Mouse (Mus musculus): ENCODE results near the gene Myo1g. TPM values are rescaled to one million over a fixed set of nuclear protein-coding genes. Genes with fewer than 3 reads are reported as not detected.

The Myo1g gene
- polyA plus RNA-seq, 1 experiment = 187 TPM

DNA sequence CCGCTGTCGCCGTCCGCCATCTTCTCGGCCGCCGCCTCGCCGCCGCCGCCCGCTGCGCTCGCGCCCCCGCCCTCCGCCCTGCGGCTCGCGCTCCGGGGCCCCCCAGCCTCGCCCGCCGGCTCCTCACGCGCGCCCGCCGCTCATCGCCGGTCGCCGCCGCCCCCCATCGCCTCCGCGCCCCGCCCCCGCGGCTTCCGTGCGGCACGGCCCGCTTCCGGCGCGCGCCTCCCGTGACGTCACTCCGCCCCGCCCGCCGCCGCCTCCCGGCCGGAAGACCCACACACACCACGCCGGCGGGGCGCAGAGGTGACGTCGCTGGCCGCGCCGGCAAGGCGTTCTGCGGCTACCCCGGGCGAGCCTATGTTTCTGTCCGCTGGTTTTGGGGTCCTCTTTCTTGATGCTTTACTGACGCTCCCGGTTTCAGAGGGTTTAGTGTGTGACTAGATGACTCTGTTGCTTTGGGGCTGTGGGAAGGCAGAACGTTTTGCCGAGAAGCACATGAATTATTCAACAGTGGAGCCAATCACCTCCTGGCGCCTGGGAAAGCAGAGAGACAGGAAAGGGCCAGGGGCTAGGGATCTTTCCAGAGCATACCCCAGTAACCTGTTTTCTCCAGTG, 44.8 kb downstream of the Myo1g start, which contains the start of gene Purb:
TSS of gene Purb (minus strand) at position 51 of the 618 bp plus-strand sequence.
- 9% methylated on average over 75 of the region's 76 CpGs for WGBS
- TF ChIP-seq POLR2A (IDR thresholded peaks at IDR 0.05; ENCODE audit: low read depth, low read length) = peak; percentile 53
- no peak for TF ChIP-seq CTCF (IDR thresholded peaks at IDR 0.05; ENCODE audit: extremely low read depth, insufficient read depth, insufficient read length, insufficient replicate concordance)
- peak; percentile 74 to 91 for DNase-seq (ENCODE audit: low read depth in 1 of 2, low spot score in 2 of 2)
- Histone ChIP-seq H3K4me1 (ENCODE audit: control insufficient read depth, insufficient read depth, insufficient read length) (peaks cover 4% of the 10 kb centered on the region; the same call in 1 of the 2 replicates), H3K27ac (ENCODE audit: insufficient read depth, low read length) (peak within 1 kb of the TSS; percentile 99), H3K36me3 (ENCODE audit: control insufficient read depth, insufficient read depth, low read length) (peaks cover 5% of the 10 kb centered on the region), H3K27me3 (ENCODE audit: control insufficient read depth, insufficient read depth, low read length) (peaks cover 1% of the 10 kb centered on the region; the same call in 1 of the 2 replicates), H3K4me3 (ENCODE audit: extremely low read depth, insufficient read depth, insufficient read length) (peak within 1 kb of the TSS; percentile 96)

DNA sequence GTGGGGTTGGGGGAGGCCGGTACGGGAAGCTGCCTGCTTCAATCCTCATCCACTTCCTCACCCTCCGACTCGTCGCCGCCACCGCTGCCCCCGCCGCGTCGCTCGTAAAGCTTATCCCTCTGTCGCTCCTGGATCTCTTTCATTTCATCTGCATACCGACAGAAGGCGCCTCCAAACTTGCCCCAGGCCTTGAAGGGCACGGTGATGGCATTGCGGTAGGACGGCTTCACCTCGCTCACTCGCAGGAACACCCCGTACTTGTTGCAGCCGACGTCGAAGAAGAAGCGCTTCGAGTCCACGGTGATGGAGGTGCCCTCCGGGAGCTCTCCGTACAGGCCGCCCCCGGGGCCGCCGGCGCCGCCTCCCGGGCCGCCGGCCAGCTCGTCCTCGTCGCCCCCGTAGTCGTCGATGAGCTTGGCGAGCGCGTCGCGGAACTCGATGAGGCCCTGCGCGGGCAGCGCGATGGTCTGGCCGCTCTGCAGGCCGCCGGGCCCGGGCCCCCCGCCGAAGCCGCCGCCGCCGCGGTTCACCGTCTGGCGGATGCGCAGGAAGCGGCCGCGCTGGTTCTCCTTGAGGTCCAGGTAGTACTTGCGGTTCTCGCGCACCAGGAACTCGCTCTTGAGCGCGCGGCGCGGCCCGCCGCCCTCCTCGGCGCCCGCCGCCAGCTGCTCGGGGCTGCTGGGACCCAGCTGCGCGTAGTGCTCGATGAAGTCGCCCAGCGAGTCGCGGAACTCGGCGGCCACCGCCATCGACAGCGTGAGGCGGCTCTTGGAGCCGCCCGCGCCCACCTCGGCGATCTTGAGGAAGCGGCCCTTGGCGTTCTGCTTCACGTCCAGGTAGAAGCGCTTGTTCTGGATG, 45.7 kb downstream of the Myo1g start:
- Histone ChIP-seq H3K4me1 (ENCODE audit: control insufficient read depth, insufficient read depth, insufficient read length) (peaks cover 4% of the 10 kb centered on the region; the same call in 1 of the 2 replicates), H3K27ac (ENCODE audit: insufficient read depth, low read length) (peak overlapping the region; percentile 98), H3K27me3 (ENCODE audit: control insufficient read depth, insufficient read depth, low read length) (peaks cover 1% of the 10 kb centered on the region; the same call in 1 of the 2 replicates), H3K4me3 (ENCODE audit: extremely low read depth, insufficient read depth, insufficient read length) (peak overlapping the region; percentile 69), H3K36me3 (ENCODE audit: control insufficient read depth, insufficient read depth, low read length) (peaks cover 5% of the 10 kb centered on the region)
- TF ChIP-seq POLR2A (IDR thresholded peaks at IDR 0.05; ENCODE audit: low read depth, low read length) (no peak), CTCF (IDR thresholded peaks at IDR 0.05; ENCODE audit: extremely low read depth, insufficient read depth, insufficient read length, insufficient replicate concordance) (no peak)
- DNase-seq (ENCODE audit: low read depth in 1 of 2, low spot score in 2 of 2) = peak; percentile 29 to 48
- WGBS = under 1% methylated on average over 109 of the region's 109 CpGs

DNA sequence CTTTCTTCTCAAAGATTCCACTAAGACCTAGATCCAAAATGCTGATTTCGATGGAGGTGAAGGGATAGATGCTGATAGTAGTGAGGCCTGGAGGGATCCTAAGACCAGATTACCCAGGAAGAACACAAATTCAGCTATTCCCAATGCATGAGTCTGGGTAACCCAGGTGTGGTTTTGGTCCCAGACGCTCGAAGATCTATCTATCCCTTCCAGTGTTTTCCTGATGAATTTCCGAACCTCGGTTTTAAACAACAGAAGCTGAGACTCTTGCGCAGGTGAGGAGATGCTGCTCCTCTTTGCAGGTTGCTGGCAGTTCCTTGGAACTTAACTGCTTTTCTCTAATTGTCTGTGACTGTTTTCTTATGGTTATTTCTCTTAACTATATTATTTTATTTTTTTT, 46.4 kb downstream of the Myo1g start:
- peak overlapping the region; percentile 98 for H3K27ac ChIP-seq (ENCODE audit: insufficient read depth, low read length)
- peaks cover 7% of the 10 kb centered on the region for H3K36me3 ChIP-seq (ENCODE audit: control insufficient read depth, insufficient read depth, low read length)
- WGBS = 38% methylated on average over 6 of the region's 6 CpGs
- H3K4me3 ChIP-seq (ENCODE audit: extremely low read depth, insufficient read depth, insufficient read length) = peak overlapping the region; percentile 69
- peaks cover 4% of the 10 kb centered on the region; the same call in 1 of the 2 replicates for H3K4me1 ChIP-seq (ENCODE audit: control insufficient read depth, insufficient read depth, insufficient read length)
- H3K27me3 ChIP-seq (ENCODE audit: control insufficient read depth, insufficient read depth, low read length) = peaks cover 1% of the 10 kb centered on the region; the same call in 1 of the 2 replicates
- no peak for TF ChIP-seq POLR2A (IDR thresholded peaks at IDR 0.05; ENCODE audit: low read depth, low read length)
- TF ChIP-seq CTCF (IDR thresholded peaks at IDR 0.05; ENCODE audit: extremely low read depth, insufficient read depth, insufficient read length, insufficient replicate concordance) = no peak
- DNase-seq (ENCODE audit: low read depth in 1 of 2, low spot score in 2 of 2) = no peak

DNA sequence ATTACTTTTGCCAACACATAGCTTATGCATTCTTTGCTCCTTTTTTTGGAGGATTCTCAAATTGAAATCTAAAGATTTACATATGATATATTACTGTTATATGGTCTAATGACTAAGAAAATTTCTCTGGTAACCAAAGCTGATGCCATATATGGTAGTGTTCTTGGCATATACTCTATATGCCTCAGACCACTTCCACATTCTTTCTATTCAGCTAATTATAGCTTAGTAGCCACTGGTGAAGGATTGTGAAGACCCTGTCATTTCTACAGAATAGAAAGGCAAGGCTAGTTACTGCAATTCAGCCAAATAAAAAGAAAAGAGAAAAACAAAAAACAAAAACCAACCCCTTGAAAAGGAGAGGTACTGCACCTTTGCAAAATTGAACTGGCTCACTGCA, 48.7 kb downstream of the Myo1g start:
- H3K27ac ChIP-seq (ENCODE audit: insufficient read depth, low read length) = no peak overlapping the region
- no peak for DNase-seq (ENCODE audit: low read depth in 1 of 2, low spot score in 2 of 2)
- H3K4me3 ChIP-seq (ENCODE audit: extremely low read depth, insufficient read depth, insufficient read length) = peak overlapping the region; percentile 18; the same call in 1 of the 2 replicates
- TF ChIP-seq CTCF (IDR thresholded peaks at IDR 0.05; ENCODE audit: extremely low read depth, insufficient read depth, insufficient read length, insufficient replicate concordance) = no peak
- H3K4me1 ChIP-seq (ENCODE audit: control insufficient read depth, insufficient read depth, insufficient read length) = peaks cover 6% of the 10 kb centered on the region; the same call in 1 of the 2 replicates
- peaks cover 1% of the 10 kb centered on the region; the same call in 1 of the 2 replicates for H3K27me3 ChIP-seq (ENCODE audit: control insufficient read depth, insufficient read depth, low read length)
- peaks cover 7% of the 10 kb centered on the region for H3K36me3 ChIP-seq (ENCODE audit: control insufficient read depth, insufficient read depth, low read length)

DNA sequence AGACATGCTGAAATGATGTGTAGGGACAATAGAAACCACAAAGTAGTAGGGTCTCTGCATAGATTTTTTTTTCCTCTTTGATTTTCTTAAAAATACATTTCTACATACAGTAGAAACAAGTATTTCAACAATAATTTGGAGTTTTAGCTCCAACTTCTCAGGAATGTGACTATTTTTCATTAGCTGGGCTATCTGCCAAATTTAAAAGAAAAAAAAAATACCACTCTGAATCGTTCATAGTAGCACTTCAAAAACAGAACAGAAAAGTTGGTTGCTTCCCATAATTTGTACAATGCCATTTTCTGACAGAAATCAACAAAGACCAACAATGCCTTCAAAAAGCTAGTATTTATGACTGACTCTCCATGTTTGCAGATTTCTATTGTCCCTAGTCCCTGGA, 49.3 kb downstream of the Myo1g start:
- WGBS = 0% methylated on average over 1 of the region's 1 CpGs
- DNase-seq (ENCODE audit: low read depth in 1 of 2, low spot score in 2 of 2) = no peak
- Histone ChIP-seq H3K4me1 (ENCODE audit: control insufficient read depth, insufficient read depth, insufficient read length) (peaks cover 6% of the 10 kb centered on the region; the same call in 1 of the 2 replicates), H3K27ac (ENCODE audit: insufficient read depth, low read length) (peak overlapping the region; percentile 9; the same call in 1 of the 2 replicates), H3K36me3 (ENCODE audit: control insufficient read depth, insufficient read depth, low read length) (peaks cover 7% of the 10 kb centered on the region), H3K4me3 (ENCODE audit: extremely low read depth, insufficient read depth, insufficient read length) (no peak overlapping the region), H3K27me3 (ENCODE audit: control insufficient read depth, insufficient read depth, low read length) (0 out of 2 replicates have a peak, but pooled peaks cover 1% of the 10 kb centered on the region)
- no peak for TF ChIP-seq CTCF (IDR thresholded peaks at IDR 0.05; ENCODE audit: extremely low read depth, insufficient read depth, insufficient read length, insufficient replicate concordance)
- TF ChIP-seq POLR2A (IDR thresholded peaks at IDR 0.05; ENCODE audit: low read depth, low read length) = no peak

DNA sequence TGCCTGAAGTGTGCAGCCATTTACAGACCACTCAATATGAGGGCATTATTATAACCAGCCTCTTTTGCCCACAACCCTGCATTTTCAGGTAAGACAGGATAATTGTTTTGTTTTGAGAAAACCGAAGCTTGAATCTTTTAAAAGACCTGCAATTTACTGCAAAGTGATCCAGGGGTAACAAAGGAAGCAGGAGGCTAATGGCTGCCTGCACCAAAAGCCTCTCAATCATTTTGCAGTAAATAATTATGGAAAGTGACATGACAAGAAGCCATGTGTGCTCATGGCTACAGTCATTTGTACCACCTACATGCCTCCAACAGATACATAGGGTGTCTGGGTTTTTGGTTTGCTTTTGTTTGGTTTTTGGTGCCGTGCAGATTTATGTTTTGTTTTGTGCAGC, 49.7 kb downstream of the Myo1g start:
- whole genome bisulfite sequencing = 75% methylated on average over 2 of the region's 2 CpGs
- no peak overlapping the region for H3K27ac ChIP-seq (ENCODE audit: insufficient read depth, low read length)
- H3K4me1 ChIP-seq (ENCODE audit: control insufficient read depth, insufficient read depth, insufficient read length) = peaks cover 6% of the 10 kb centered on the region; the same call in 1 of the 2 replicates
- no peak for DNase-seq (ENCODE audit: low read depth in 1 of 2, low spot score in 2 of 2)
- H3K27me3 ChIP-seq (ENCODE audit: control insufficient read depth, insufficient read depth, low read length) = 0 out of 2 replicates have a peak, but pooled peaks cover 1% of the 10 kb centered on the region
- no peak for TF ChIP-seq POLR2A (IDR thresholded peaks at IDR 0.05; ENCODE audit: low read depth, low read length)
- TF ChIP-seq CTCF (IDR thresholded peaks at IDR 0.05; ENCODE audit: extremely low read depth, insufficient read depth, insufficient read length, insufficient replicate concordance) = no peak
- H3K4me3 ChIP-seq (ENCODE audit: extremely low read depth, insufficient read depth, insufficient read length) = no peak overlapping the region
- H3K36me3 ChIP-seq (ENCODE audit: control insufficient read depth, insufficient read depth, low read length) = peaks cover 9% of the 10 kb centered on the region
